Mouse (Mus musculus): Measurements from ENCODE around the gene Cct7.
"Not testable (repeated sequence)": the region's sequence is repeated elsewhere in the genome, so short reads cannot be mapped to it uniquely, and the experiment has no call there.

Cct7 gene

DNA sequence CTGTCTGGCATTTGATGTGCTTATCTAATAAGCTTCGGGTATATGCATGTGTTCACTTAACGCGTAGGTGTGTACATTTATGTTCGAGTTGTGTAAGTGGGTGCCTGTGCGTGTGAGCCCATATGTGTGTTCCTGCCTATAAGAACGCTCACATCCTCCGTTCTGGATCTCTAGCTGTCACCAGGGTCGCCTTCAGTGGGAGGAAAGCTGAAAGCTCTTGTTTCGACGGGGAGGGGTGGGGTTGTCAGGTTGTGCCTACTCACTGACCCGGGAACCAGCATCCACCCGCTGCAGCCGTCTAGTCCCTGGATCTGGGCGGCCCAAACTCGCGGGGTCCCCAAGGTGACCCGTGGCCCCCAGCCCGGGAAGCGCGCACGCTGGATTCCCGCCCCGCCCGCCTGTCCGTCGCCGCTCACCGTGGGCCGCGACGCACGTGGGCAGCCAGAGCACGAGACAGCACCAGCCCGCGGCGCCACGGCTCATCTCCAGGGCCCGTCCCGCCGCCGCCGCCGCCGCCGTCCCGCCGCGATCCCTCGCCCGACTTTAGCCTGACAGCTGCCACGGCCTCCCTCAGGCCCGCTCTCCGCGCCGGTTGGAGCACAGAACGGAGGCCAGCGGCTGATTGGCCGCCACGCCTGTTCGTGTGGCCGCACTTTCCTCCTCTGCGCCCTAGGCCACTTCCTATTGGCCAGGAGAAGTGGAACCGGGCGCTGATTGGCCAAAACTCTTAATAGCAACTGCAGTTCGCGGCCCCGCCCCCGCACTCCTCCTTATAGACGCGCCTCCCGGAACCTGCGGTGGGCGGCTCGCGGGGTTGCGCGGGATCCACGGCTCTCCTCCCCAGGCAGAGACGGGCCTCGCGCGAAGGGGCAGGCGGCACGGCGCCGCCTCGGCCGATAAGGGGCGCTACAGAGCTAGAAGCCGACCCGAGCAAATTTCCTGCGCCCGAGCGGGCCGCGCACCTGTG, at the start of gene Cct7:
Gene Cct7, plus strand, starts transcription at position 818 of the 967 bp plus-strand sequence.
- peak; percentile 97 to 98 for DNase-seq

DNA sequence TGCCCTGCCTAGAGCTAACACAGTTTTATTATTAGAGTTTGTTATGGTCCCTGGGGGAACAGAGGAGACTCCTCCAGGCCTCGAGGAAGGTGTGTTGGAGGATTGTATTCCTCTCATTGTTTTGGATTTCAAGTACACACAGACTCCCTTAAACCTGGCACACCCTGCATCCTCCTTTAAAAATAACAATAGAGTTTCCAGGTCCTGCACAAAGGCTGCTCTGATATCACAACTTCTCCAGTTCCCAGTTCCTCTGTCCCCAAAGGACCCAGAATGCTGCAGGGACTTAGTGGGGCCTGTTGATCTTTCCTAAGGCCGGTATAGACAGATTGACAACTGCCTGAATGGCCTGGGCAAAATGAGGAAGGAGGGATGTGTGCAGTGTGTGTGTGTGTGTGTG, 48.7 kb upstream of the Cct7 start:
- DNase-seq: no peak

DNA sequence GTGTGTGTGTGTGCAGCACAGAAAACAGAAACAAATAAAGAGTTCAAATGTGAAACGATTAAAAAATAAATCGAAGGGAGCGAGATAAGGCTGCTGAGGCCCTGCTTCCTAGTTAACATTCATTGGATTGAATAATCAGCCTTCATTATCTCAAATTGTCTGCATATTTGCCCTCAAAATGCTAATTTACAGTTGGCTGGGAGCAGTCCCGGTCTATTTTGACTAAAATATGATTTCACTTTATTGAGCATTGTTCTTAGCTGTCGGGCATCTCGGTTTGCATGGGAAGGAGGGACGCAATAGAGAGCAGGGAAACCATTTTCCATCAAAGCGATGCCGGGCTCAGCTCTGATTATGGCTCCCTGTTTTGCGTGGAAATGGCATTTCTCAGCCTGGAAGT, 48.3 kb upstream of the Cct7 start:
- DNase-seq: no peak

DNA sequence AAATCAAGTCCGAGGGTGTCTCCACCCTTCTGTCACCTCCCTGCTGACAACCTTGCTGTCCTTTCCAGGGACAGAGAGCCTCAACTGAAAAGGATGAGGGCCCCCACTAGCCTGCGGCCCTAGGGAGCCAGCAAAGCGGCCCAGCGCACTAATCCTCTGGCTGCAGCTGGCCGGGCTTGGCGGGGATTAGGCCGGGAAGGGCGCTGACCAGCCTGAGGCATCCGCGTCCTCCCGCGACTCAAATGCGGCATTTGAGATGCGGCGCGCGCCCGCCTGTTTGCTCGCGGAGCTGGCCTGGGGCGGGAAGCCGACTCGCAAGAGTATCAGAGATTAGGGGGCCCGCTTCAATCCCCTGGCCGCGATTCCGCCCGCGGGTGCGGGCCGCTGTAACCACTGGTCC, 42.3 kb upstream of the Cct7 start:
- DNase-seq: peak in 1 of 2 experiments; percentile 16

DNA sequence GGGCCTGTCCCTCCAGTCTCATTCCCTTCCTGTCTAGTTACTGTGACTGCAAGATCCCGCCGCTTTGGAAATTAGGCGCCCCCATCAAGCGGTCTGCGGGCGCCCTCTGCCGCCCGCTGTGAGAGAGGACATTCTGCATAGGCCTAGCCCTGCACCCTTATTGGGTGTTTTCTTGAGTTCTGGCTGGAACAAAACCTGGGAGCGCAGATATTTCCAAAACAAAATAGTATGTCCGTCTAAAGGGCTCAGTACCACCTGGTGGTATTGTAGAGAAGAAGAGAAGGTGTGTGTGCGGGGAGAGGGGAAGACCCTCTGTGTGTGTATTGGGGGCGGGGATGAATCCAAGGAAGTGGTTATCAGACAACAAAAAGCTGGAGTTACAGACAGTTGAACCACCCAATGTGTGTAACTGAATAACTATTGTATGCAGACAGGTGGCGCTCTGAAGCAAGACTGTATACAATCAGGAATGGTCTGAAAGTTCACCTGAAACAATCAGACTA, 40.5 kb upstream of the Cct7 start:
- DNase-seq: peak; percentile 25 to 40

DNA sequence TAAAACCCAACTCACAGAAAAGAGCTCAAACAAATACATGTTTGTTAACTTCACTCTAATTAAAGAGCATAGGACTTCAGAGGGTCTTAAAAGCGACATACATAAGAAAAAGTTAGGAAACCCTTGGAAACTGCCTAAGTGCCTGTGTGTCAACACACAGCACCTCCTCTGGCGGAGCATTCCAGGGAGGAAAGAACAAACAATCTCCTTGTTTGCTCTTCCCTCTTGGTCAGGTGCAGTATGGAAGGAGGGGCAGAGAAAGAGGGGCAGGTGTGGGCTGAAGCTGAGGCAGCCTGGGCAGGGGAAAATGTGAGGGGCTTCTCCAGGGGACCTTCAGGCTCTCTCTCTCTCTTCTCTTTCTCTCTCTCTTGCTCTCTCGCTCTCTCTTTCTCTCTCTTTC, 35.5 kb upstream of the Cct7 start:
- no peak for DNase-seq

DNA sequence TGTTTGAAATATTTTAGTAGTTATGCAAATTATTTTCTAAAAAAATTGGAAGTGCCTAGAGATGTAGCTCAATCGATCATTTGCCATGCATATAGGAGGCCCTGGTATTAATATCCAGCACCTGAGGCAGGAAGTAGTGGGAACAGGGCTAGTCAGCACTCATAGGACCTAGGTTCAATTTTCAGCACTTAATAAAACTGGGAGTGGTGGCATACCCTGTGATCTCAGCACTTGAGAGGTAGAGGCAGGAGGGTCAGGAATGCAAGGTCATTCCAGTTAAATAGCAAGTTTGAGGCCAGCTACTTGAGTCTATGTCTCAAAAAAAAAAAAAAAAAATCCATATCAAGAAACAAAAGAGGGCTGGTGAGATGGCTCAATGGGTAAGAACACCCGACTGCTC, 32.2 kb upstream of the Cct7 start:
- DNase-seq: no peak

DNA sequence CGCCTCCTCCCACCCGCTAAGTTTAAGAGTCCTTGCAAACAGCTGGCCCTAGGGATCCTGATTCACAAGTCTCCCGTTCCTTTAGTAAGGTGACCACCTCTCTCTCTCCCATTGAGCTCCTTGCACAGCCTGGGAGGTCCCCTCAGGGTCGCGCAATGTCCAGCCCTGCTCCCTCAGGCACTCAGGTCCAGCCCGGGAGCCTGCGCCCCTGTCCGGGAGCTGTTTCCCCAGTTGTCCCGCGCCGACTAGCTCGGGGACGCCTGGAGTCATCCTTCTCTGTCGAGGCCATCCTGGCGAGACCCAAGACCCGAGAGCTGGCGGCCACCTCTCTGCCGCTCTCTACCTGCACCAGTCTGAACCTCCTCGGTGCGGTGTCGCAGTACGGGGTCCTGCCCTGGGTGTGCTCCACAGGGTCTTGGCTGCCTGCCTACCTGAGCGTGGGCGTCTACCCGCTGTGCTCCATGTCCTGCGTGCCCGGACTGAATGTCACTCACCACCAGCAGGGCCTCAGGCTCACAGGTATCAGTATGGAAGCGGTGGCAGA, 27.4 kb upstream of the Cct7 start, which contains the start of gene Noto:
Gene Noto, plus strand, starts transcription at position 51 of the 544 bp plus-strand sequence.
- no peak for DNase-seq

DNA sequence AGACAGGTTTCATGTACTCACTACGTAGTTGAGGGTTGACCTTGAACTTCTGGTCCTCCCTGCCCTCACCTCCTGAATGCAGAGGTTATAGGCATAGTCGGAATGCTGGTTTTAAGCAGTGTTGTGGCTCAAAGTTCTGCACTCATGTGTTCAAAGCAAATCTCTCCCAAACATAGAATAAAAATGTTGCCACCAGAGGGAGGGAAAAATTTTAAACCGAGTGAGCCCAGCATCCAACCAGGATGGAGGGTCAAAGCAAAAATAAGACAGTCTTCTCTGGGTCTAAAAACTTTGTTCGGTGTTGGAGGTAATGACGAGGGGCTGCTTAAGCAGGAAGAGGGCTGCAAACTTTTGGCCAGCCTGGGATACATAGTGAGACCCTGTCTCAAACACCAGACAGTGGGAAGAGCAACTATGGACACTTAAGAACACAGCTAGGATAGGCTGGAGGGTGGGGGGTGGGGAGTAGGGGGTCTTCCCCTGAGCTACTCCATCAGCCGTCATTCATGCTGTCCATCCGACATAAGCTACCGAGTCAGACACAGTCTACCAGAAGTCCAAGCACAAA, 20.0 kb upstream of the Cct7 start:
- DNase-seq: no peak

DNA sequence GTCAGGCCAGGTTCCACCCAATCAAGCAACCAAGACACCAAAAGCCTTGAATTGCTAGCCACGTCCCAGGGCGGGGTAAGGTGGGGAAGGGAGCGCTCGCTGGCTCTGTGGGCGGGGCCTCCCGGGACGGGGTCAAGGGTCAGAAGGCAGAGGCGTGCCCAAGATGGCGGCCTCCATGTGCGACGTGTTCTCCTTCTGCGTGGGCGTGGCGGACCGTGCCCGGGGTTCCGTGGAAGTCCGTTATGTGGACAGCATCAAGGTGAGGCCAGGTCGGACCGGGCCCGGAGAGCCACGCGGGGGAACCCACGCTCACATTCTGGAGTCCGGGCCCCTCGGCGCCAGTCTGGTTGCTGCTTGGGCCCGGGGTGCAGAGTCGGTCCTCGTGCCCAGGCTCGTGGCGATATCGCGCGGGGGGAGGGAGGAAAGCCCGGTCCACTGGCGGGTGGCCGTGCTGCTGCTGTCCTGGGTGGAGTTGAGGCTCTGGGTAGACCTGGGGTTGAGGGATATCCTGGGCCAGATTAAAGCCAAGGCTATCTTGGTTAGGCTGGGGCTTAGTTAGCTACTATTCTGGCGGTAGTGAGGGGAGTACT, 19.4 kb upstream of the Cct7 start, which contains the start of gene Smyd5:
Gene Smyd5, plus strand, starts transcription at position 148 of the 590 bp plus-strand sequence.
- DNase-seq: peak; percentile 83 to 85

DNA sequence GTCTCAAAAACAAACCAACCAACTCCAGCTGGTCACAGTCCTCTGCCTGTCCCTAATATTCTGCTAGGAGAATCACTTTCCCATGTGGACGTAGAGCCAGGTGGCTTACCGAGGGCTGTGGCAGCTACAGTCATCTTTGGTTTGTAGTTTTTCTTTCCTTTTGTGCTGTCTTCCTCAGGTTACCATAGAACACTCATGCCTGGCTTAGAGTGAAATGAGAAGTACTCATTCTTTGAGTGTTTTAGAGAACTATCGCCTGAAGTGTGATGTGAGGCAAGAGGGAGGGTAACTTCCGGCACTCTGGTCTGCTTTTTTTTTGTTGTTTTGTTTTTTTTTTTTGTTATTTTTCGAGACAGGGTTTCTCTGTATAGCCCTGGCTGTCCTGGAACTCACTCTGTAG, 17.4 kb upstream of the Cct7 start:
- no peak for DNase-seq

DNA sequence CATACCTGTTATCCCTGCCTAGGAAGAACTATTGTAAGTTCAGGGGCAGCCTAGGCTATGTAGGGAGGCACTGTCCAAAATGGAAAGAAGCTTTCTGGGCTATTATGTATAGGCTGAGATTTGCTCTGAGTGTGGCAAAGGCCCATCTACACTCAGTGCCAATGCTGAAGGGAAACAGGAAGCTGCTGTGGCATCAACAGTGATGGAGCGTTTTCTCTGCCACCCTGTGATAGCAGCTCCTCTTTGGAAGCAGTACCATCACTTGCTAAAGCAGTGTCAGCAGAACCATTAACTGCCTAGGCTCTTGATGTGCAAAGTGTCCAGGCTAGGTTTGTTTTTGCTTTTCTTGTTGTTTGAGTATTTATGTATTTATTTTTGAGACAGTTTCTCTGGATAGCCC, 15.1 kb upstream of the Cct7 start:
- DNase-seq: no peak

DNA sequence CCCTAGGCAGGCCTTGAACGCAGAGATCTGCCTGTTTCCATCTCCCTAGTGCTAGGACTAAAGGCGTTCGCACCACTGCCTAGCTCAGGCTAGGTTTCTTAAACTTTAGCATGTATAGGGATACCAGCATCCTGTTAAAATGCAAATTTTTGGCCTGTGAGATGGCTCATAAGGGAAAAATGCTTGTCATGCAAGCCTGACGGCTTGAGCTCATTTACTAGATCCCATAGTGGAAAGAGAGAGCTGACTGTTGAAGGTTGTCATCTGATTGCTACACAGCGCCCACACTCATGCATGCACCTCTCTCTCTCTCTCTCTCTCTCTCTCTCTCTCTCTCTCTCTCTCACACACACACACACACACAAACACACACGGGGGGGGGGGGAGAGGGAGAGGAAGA, 14.7 kb upstream of the Cct7 start:
- no peak for DNase-seq

DNA sequence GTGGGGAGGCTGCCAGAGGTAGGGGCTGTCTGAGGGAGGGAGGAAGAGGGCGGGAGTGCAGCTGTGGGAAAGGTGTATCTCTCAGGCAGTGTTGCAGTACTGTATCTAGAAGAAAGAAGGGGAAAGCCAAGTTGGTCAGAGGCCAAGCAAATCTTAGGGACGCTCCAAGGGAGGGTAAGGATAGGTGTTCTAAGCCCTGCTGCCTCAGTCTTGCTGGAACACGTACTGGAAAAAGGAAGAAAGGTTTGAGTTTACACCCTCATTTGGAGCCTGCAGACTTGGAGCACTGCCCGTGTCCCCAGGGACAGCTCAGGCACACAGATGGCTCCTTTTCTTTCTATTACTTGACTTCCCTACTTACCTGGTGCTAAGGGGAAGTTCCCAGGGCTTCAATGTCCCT, 10.2 kb upstream of the Cct7 start:
- no peak for DNase-seq

DNA sequence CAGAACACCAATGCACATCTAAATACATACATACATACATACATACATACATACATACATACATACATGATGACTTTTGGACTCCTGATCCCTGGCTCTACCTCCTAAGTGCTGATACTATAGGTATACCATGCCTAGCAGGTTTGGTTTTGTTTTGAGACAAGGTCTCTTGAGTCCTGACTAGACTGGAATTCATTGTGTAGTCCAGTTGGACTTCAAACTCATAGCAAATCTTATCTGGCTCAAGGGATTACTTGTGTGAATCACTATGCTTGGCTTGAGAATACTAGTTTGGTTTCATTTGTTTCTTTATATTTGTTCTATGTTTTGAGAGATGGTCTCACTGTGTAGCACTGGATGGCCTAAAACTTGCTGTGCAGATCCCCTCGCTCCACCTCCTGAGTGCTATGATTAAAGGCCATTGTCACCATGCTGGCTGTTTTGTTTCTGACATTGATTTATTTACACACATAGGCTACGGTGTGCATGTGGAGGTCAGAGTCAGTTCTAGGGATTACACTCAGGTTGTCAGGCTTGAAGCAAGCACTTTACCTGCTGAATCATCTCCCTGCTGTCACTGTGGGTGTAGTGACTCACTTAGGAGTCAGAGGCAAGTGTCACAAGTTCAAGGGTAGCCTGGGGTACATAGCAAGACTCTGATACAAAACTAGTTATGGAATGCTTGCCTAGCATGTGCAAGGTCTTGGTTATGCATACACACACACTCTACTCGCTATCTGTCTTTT, 7.7 kb upstream of the Cct7 start:
- DNase-seq: no peak

DNA sequence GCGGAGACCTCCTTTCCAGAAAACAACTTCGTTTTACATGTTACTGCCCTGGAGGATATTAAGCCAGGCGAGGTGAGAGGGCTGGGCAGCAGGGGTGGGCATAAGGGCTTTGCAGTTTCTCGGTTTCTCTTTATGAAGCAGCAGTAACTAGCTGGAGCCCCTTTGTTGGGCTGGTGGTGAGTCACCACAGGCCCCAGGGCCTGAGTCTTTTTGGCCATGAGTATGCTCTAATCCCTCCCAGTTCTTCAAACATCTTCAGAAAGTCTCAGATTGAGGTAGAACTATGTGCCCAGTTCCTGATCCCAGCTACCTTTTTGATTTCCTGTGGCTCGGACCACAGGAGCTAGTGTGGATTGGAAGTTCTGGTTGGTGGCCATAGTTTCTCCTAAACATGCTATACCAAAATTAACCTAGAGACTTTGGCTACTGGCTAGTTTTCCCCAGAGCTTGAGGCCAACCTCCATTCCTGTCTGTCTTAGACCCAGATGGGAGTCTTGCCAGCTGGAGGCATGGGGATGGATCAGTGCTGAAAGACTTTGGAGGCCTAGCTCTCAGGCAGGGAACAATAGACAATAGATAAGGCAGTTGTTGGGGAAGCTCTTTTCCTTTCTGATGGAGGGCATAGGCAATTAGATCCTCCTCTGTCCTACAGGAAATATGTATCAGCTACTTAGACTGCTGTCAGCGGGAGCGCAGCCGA, 6.9 kb upstream of the Cct7 start:
- DNase-seq: no peak

DNA sequence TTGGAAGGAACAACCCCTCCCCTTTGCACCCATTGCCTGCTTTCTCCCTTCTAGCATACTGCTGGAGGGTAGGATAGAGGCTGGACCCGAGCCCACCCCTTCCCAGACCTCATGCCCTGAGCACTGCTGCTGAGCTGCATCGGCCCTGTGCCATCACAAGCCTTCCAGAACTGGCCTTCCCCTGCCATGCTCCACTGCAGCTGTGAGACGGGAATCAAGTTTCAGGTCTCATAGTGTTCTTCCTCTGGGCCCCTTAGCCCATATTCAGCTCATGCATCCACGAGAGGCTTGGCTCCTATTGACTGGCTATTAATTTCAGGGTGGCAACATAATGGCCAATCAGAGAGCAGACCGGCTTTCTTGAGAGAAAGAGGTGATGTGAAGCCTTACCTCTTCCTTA, 6.0 kb upstream of the Cct7 start:
- no peak for DNase-seq

DNA sequence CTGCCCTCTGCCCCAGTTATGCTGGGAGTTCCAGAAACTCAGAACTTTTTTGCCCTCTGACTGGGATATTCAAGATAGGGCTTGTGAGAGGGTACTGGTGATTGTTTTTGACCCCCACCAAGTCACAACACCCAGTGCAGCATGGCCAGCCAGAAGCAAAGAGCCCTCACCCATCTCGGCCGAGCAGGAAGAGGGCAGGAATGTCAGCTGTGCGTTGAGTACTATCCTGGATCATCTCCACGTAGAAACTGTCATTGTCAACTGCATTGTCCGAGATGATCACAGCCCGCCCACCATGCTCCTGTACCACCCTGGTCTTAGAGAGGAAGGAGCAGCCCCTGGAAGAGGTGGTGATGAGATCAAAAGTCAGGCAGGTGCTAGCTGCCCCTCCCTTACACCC, 4.0 kb upstream of the Cct7 start:
- DNase-seq: no peak

DNA sequence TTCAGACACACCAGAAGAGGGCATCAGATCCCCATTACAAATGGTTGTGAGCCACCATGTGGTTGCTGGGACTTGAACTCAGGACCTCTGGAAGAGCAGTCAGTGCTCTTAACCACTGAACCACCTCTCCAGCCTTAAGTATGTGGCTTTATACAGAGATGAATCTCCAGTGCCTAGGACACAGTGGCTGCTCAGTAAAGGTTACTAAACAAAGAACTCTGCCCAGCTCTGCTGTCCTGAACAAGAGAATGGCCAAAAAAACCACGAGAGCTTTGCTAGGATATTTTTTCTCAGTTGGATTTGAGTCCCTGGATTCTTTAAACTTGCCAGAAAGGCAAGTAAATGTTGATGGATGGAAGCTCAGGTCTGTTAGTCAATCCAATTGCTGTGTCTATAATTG, 1.2 kb upstream of the Cct7 start:
- DNase-seq: not testable (repeated sequence)

DNA sequence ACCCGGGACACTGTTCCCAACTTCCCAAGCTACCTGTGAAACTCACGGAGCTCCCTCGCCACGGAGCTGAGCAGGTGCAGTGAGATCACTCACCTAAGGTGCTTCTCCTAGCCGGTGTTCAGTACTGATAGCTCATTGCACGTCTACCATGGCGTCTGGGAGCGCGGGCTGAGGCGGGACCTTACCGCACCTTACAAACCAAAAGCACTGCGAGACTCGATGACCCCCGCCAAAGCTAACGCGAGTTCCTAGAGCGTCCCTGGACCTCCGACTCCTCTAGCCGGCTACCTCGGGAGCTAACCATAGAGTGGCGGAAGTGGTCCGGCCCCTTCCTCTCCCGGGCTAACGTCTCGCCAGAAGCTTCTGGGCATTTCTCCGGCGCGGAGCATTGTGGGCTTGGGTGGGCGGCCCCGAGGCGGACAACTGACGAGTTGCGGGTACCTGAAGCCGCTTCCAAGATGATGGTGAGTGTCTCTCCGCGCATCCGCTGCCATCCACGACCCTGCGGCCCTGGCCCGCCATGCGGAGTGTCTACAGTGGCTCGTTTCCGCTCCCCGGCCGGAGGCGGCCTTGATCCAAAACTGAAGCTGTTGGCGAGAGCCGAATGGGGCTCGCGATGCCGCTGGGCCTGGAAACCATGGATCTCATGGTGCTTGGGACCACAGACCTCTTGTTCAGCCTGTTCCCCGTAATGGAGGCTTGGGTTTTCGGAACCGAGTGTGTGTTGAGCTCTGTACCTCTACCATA, 523 bp downstream of the Cct7 start, which contains the start of gene Pradc1:
Gene Pradc1, minus strand, starts transcription at position 307 of the 747 bp plus-strand sequence.
- DNase-seq: peak; percentile 95 to 99

DNA sequence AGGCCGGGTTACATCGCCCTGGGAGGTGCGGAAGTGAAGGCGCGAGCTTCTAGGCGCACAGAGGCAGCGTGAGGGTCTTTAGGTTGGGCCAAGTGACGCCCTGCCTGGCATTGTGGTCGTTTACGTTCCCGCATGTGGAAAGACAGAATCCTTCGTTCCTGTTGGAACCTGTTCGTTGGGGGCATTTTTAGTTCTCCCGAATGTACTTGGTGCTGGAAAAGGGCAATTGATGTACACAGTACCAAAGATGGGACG, 1.0 kb downstream of the Cct7 start:
- no peak for DNase-seq
